Mouse (Mus musculus) C2C12 (cell line): ENCODE measurements at regions not wholly inside any gene's neighbourhood (a gene's known extent, or its start where the extent isn't known, plus 50 kb on each side); places are given as distances from the start of the nearest gene placed in this dataset.

Source experiments
- CTCF ChIP-seq: IDR thresholded peaks from one replicate; pipeline ENCODE4 v1.5.1; 2011; ENCODE audit not compliant: control insufficient read depth, insufficient read depth, insufficient read length
- FOSL1 ChIP-seq: IDR thresholded peaks from one replicate; pipeline ENCODE4 v1.8.0; 2011; ENCODE audit warnings: mild to moderate bottlenecking, low read length; ENCODE audit not compliant: poor library complexity, insufficient read depth, severe bottlenecking
- MAX ChIP-seq: IDR thresholded peaks from one replicate; pipeline ENCODE4 v1.6.1; 2011; ENCODE audit warnings: mild to moderate bottlenecking, control low read depth
- MYOD1 ChIP-seq: IDR thresholded peaks from one replicate; pipeline ENCODE4 v1.6.1; 2011; ENCODE audit warnings: low read depth; ENCODE audit not compliant: control insufficient read depth, insufficient read length
- USF1 ChIP-seq: IDR thresholded peaks from one replicate; pipeline ENCODE4 v1.6.1; 2011; ENCODE audit warnings: low read depth, mild to moderate bottlenecking, control low read depth, moderate library complexity

GRCm38 (mm10) chr19:25922052-25922451, 249.8 kb downstream of the Dmrt2 start:
- TF ChIP-seq CTCF (no peak), FOSL1 (no peak), MAX (no peak), USF1 (no peak), MYOD1 (no peak)
